Mouse (Mus musculus): ENCODE data around the gene Adarb1. TPM values are rescaled to one million over a fixed set of nuclear protein-coding genes. Genes with fewer than 3 reads are reported as not detected.

Adarb1 gene
- polyA plus RNA-seq, 1 experiment = 4.5 TPM

GRCm38 (mm10) chr10:77398082-77398481 lies 20.0 kb downstream of the Adarb1 start:
- H3K27me3 ChIP-seq (ENCODE audit: control insufficient read depth, insufficient read depth, insufficient read length) = no peaks in the 10 kb centered on the region
- H3K36me3 ChIP-seq (ENCODE audit: control insufficient read depth, insufficient read depth) = no peaks in the 10 kb centered on the region
- no peak overlapping the region for H3K4me3 ChIP-seq
- H3ac ChIP-seq (ENCODE audit: control insufficient read depth, insufficient read length) = no peak overlapping the region
- TF ChIP-seq CEBPB (IDR thresholded peaks at IDR 0.05; ENCODE audit: insufficient read depth, poor library complexity, severe bottlenecking) (no peak), MYOD1 (IDR thresholded peaks at IDR 0.05; ENCODE audit: control insufficient read depth in 1 of 3, insufficient read length in 2 of 3, low read depth in 2 of 3) (no peak), USF1 (IDR thresholded peaks at IDR 0.05; ENCODE audit: low read depth) (no peak), POLR2A (IDR thresholded peaks at IDR 0.05; ENCODE audit: insufficient read length, low read depth) (no peak), TCF12 (IDR thresholded peaks at IDR 0.05; ENCODE audit: insufficient read depth, poor library complexity, severe bottlenecking) (no peak), MYOG (IDR thresholded peaks at IDR 0.05; ENCODE audit: control insufficient read depth in 1 of 3, insufficient read depth in 1 of 3, insufficient read length in 2 of 3, low read depth in 2 of 3) (no peak), SRF (IDR thresholded peaks at IDR 0.05; ENCODE audit: control insufficient read depth, insufficient read length, low read depth) (no peak), REST (IDR thresholded peaks at IDR 0.05; ENCODE audit: insufficient read depth, insufficient read length) (no peak), E2F4 (IDR thresholded peaks at IDR 0.05; ENCODE audit: insufficient read depth) (no peak), POLR2AphosphoS2 (IDR thresholded peaks at IDR 0.05; ENCODE audit: insufficient read length, low read depth) (no peak), TCF3 (IDR thresholded peaks at IDR 0.05; ENCODE audit: insufficient read length, low read depth) (no peak), MAX (IDR thresholded peaks at IDR 0.05; ENCODE audit: low read depth) (no peak)
- H3K4me2 ChIP-seq (ENCODE audit: low read depth) = peak overlapping the region; percentile 7
- peaks cover 9% of the 10 kb centered on the region for H3K79me2 ChIP-seq (ENCODE audit: control insufficient read depth, insufficient read depth)

GRCm38 (mm10) chr10:77397056-77397642 lies 20.9 kb downstream of the Adarb1 start:
- H3K4me2 ChIP-seq (ENCODE audit: low read depth) = no peak overlapping the region
- no peak for TF ChIP-seq REST (IDR thresholded peaks at IDR 0.05; ENCODE audit: insufficient read depth, insufficient read length)
- no peak for TF ChIP-seq CEBPB (IDR thresholded peaks at IDR 0.05; ENCODE audit: insufficient read depth, poor library complexity, severe bottlenecking)
- TF ChIP-seq MYOD1 (IDR thresholded peaks at IDR 0.05; ENCODE audit: control insufficient read depth in 1 of 3, insufficient read length in 2 of 3, low read depth in 2 of 3) = no peak
- TF ChIP-seq TCF3 (IDR thresholded peaks at IDR 0.05; ENCODE audit: insufficient read length, low read depth) = no peak
- TF ChIP-seq TCF12 (IDR thresholded peaks at IDR 0.05; ENCODE audit: insufficient read depth, poor library complexity, severe bottlenecking) = no peak
- TF ChIP-seq SRF (IDR thresholded peaks at IDR 0.05; ENCODE audit: control insufficient read depth, insufficient read length, low read depth) = no peak
- no peak for TF ChIP-seq POLR2A (IDR thresholded peaks at IDR 0.05; ENCODE audit: insufficient read length, low read depth)
- no peak for TF ChIP-seq E2F4 (IDR thresholded peaks at IDR 0.05; ENCODE audit: insufficient read depth)
- TF ChIP-seq MAX (IDR thresholded peaks at IDR 0.05; ENCODE audit: low read depth) = no peak
- no peak for TF ChIP-seq MYOG (IDR thresholded peaks at IDR 0.05; ENCODE audit: control insufficient read depth in 1 of 3, insufficient read depth in 1 of 3, insufficient read length in 2 of 3, low read depth in 2 of 3)
- H3K36me3 ChIP-seq (ENCODE audit: control insufficient read depth, insufficient read depth) = no peaks in the 10 kb centered on the region
- peaks cover 9% of the 10 kb centered on the region for H3K79me2 ChIP-seq (ENCODE audit: control insufficient read depth, insufficient read depth)
- H3K4me3 ChIP-seq = no peak overlapping the region
- H3ac ChIP-seq (ENCODE audit: control insufficient read depth, insufficient read length) = no peak overlapping the region
- no peaks in the 10 kb centered on the region for H3K27me3 ChIP-seq (ENCODE audit: control insufficient read depth, insufficient read depth, insufficient read length)

GRCm38 (mm10) chr10:77396015-77396414 lies 22.1 kb downstream of the Adarb1 start:
- Histone ChIP-seq H3K79me2 (ENCODE audit: control insufficient read depth, insufficient read depth) (no peaks in the 10 kb centered on the region), H3K4me3 (no peak overlapping the region), H3K4me2 (ENCODE audit: low read depth) (no peak overlapping the region), H3K27me3 (ENCODE audit: control insufficient read depth, insufficient read depth, insufficient read length) (no peaks in the 10 kb centered on the region), H3ac (ENCODE audit: control insufficient read depth, insufficient read length) (no peak overlapping the region), H3K36me3 (ENCODE audit: control insufficient read depth, insufficient read depth) (no peaks in the 10 kb centered on the region)
- TF ChIP-seq TCF12 (IDR thresholded peaks at IDR 0.05; ENCODE audit: insufficient read depth, poor library complexity, severe bottlenecking) = no peak
- TF ChIP-seq POLR2A (IDR thresholded peaks at IDR 0.05; ENCODE audit: insufficient read length, low read depth) = no peak
- no peak for TF ChIP-seq MAX (IDR thresholded peaks at IDR 0.05; ENCODE audit: low read depth)
- no peak for TF ChIP-seq MYOG (IDR thresholded peaks at IDR 0.05; ENCODE audit: control insufficient read depth in 1 of 3, insufficient read depth in 1 of 3, insufficient read length in 2 of 3, low read depth in 2 of 3)
- no peak for TF ChIP-seq USF1 (IDR thresholded peaks at IDR 0.05; ENCODE audit: low read depth)
- no peak for TF ChIP-seq E2F4 (IDR thresholded peaks at IDR 0.05; ENCODE audit: insufficient read depth)
- TF ChIP-seq POLR2AphosphoS2 (IDR thresholded peaks at IDR 0.05; ENCODE audit: insufficient read length, low read depth) = no peak
- TF ChIP-seq MYOD1 (IDR thresholded peaks at IDR 0.05; ENCODE audit: control insufficient read depth in 1 of 3, insufficient read length in 2 of 3, low read depth in 2 of 3) = no peak
- TF ChIP-seq SRF (IDR thresholded peaks at IDR 0.05; ENCODE audit: control insufficient read depth, insufficient read length, low read depth) = no peak
- no peak for TF ChIP-seq CEBPB (IDR thresholded peaks at IDR 0.05; ENCODE audit: insufficient read depth, poor library complexity, severe bottlenecking)

GRCm38 (mm10) chr10:77391072-77391471 lies 27.0 kb downstream of the Adarb1 start:
- no peak overlapping the region for H3ac ChIP-seq (ENCODE audit: control insufficient read depth, insufficient read length)
- H3K79me2 ChIP-seq (ENCODE audit: control insufficient read depth, insufficient read depth) = no peaks in the 10 kb centered on the region
- no peaks in the 10 kb centered on the region for H3K36me3 ChIP-seq (ENCODE audit: control insufficient read depth, insufficient read depth)
- no peak overlapping the region for H3K4me2 ChIP-seq (ENCODE audit: low read depth)
- H3K27me3 ChIP-seq (ENCODE audit: control insufficient read depth, insufficient read depth, insufficient read length) = no peaks in the 10 kb centered on the region
- no peak for TF ChIP-seq E2F4 (IDR thresholded peaks at IDR 0.05; ENCODE audit: insufficient read depth)
- no peak for TF ChIP-seq USF1 (IDR thresholded peaks at IDR 0.05; ENCODE audit: low read depth)
- no peak for TF ChIP-seq MYOG (IDR thresholded peaks at IDR 0.05; ENCODE audit: control insufficient read depth in 1 of 3, insufficient read depth in 1 of 3, insufficient read length in 2 of 3, low read depth in 2 of 3)
- no peak for TF ChIP-seq MAX (IDR thresholded peaks at IDR 0.05; ENCODE audit: low read depth)
- no peak for TF ChIP-seq CEBPB (IDR thresholded peaks at IDR 0.05; ENCODE audit: insufficient read depth, poor library complexity, severe bottlenecking)
- no peak for TF ChIP-seq POLR2A (IDR thresholded peaks at IDR 0.05; ENCODE audit: insufficient read length, low read depth)
- TF ChIP-seq SRF (IDR thresholded peaks at IDR 0.05; ENCODE audit: control insufficient read depth, insufficient read length, low read depth) = no peak
- no peak for TF ChIP-seq REST (IDR thresholded peaks at IDR 0.05; ENCODE audit: insufficient read depth, insufficient read length)
- no peak for TF ChIP-seq POLR2AphosphoS2 (IDR thresholded peaks at IDR 0.05; ENCODE audit: insufficient read length, low read depth)
- no peak for TF ChIP-seq TCF3 (IDR thresholded peaks at IDR 0.05; ENCODE audit: insufficient read length, low read depth)
- no peak for TF ChIP-seq MYOD1 (IDR thresholded peaks at IDR 0.05; ENCODE audit: control insufficient read depth in 1 of 3, insufficient read length in 2 of 3, low read depth in 2 of 3)
- TF ChIP-seq TCF12 (IDR thresholded peaks at IDR 0.05; ENCODE audit: insufficient read depth, poor library complexity, severe bottlenecking) = no peak
- H3K4me3 ChIP-seq = no peak overlapping the region

Data from myocyte (in vitro differentiated cells).